Mouse (Mus musculus) CH12.LX (cell line): ENCODE measurements at regions not wholly inside any gene's neighbourhood (a gene's known extent, or its start where the extent isn't known, plus 50 kb on each side); places are given as distances from the start of the nearest gene placed in this dataset.

ENCODE experiments used
- CTCF ChIP-seq, 2 experiments: IDR thresholded peaks in 1 of 2; conservative IDR thresholded peaks in 1 of 2; 2 replicates each; pipeline ENCODE4 v1.5.1; 2011 to 2012; ENCODE audit warnings: low read depth in 2 of 2, low read length in 2 of 2, improper control_type of control experiment in 1 of 2, inconsistent platforms in 1 of 2, mild to moderate bottlenecking in 1 of 2, moderate library complexity in 1 of 2
- EP300 ChIP-seq: IDR thresholded peaks from 2 replicates; pipeline ENCODE4 v1.6.1; 2011; ENCODE audit warnings: low read length, improper control_type of control experiment
- HCFC1 ChIP-seq: IDR thresholded peaks from 2 replicates; pipeline ENCODE4 v1.6.1; 2012; ENCODE audit warnings: low read depth, mild to moderate bottlenecking, inconsistent platforms, low read length, improper control_type of control experiment
- MAX ChIP-seq: IDR thresholded peaks from 2 replicates; pipeline ENCODE4 v1.6.1; 2011; ENCODE audit warnings: low read length, improper control_type of control experiment
- NELFE ChIP-seq: IDR thresholded peaks from 2 replicates; pipeline ENCODE4 v1.6.1; 2011; ENCODE audit warnings: low read depth, low read length, improper control_type of control experiment
- NRF1 ChIP-seq: IDR thresholded peaks from 2 replicates; pipeline ENCODE4 v1.6.1; 2014; ENCODE audit warnings: low read depth, mild to moderate bottlenecking, inconsistent platforms, low read length, improper control_type of control experiment, moderate library complexity
- POLR2A ChIP-seq: IDR thresholded peaks from 2 replicates; pipeline ENCODE4 v1.6.1; 2011; ENCODE audit warnings: low read depth, mild to moderate bottlenecking, improper control_type of control experiment, low read length
- SIN3A ChIP-seq: IDR thresholded peaks from 2 replicates; pipeline ENCODE4 v1.6.1; 2012; ENCODE audit warnings: low read length, improper control_type of control experiment, inconsistent platforms
- TCF12 ChIP-seq: IDR thresholded peaks from 2 replicates; pipeline ENCODE4 v1.6.1; 2014; ENCODE audit warnings: low read depth, mild to moderate bottlenecking, inconsistent platforms, low read length, improper control_type of control experiment
- USF1 ChIP-seq: IDR thresholded peaks from 2 replicates; pipeline ENCODE4 v1.6.1; 2014; ENCODE audit warnings: low read depth, mild to moderate bottlenecking, inconsistent platforms, low read length, improper control_type of control experiment
- USF2 ChIP-seq: conservative IDR thresholded peaks from 2 replicates; pipeline ENCODE4 v1.6.1; 2011; ENCODE audit warnings: low read depth, low read length, improper control_type of control experiment

GRCm38 (mm10) chr15:29199988-29200387 is 972.4 kb upstream of the Ctnnd2 start:
- TF ChIP-seq EP300 (no peak), CTCF (conservative IDR thresholded peaks at IDR 0.05 in 1 of 2, IDR thresholded peaks at IDR 0.05 in 1 of 2; ENCODE audit: low read depth in 2 of 2, low read length in 2 of 2) (no peak), USF2 (no peak), POLR2A (no peak), NRF1 (no peak), SIN3A (no peak), NELFE (no peak), HCFC1 (no peak), MAX (no peak), USF1 (no peak), TCF12 (no peak)
